In the genomic region with DNA sequence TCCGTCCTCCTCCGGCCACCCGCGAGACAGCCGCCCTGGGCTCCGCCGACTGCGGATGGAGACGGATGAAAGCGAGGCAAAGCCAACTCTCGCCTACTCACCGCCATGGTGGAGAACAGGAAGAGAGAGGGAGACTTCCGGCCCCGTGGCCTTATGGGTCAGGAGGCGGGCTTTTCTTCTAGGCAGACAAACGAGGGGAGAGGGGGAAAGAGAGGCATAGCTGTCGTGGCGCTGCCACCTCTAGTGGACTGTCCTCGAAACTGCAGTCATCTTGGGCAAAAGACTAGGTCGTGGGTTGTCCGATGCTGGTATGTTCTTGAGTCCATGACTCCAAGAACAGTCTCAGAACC, we compare ENCODE assay signal across 8 mouse cellular contexts. TPM values are rescaled to one million over a fixed set of nuclear protein-coding genes. Genes with fewer than 3 reads are reported as not detected.
A peak's percentile ranks its signal among the peaks of the same experiment; 100 is the strongest.
DNase-seq lines count a peak whose midpoint lies in the region; ATAC-seq lines count a peak whose summit lies in the region.

Gene Rpl11 (minus strand): TSS at position 182 of the 350 bp plus-strand sequence.

- peaks cover 13% of the 10 kb centered on the region for H3K4me1 ChIP-seq in hindbrain, embryonic 12.5 days

- 0% methylated on average over 21 of the region's 21 CpGs for WGBS in hindbrain, embryonic 12.5 days

- H3K4me3 ChIP-seq in hindbrain, embryonic 12.5 days = peak within 1 kb of the TSS; percentile 91

- ATAC-seq in hindbrain, embryonic 12.5 days (ENCODE audit: low FRiP score) = peak; percentile 98

- H3K27me3 ChIP-seq in hindbrain, embryonic 12.5 days = no peaks in the 10 kb centered on the region

- peak within 1 kb of the TSS; percentile 92 for H3K27ac ChIP-seq in hindbrain, embryonic 12.5 days

- peak; percentile 96 for DNase-seq in Muller cell, postnatal 12 days (ENCODE audit: inconsistent ontology term)
- peak; percentile 92 for DNase-seq in cerebellum, adult 9-11 months
- DNase-seq in frontal cortex, postnatal 10 days (ENCODE audit: low spot score in 2 of 2) = peak; percentile 87 to 88
- DNase-seq in layer of hippocampus, postnatal 14 days (ENCODE audit: low spot score in 2 of 2) = peak; percentile 88 to 95
- DNase-seq in lung, postnatal 14 days = peak; percentile 90
- peak; percentile 84 for DNase-seq in retina, adult 2 months (ENCODE audit: low read depth, low spot score)
- DNase-seq in thymus, postnatal 36 days = peak; percentile 89 to 91

- H3K9me3 ChIP-seq in hindbrain, embryonic 12.5 days (replicated peaks) = no peaks in the 10 kb centered on the region

- peak within 1 kb of the TSS; percentile 98 for H3K9ac ChIP-seq in hindbrain, embryonic 12.5 days

- H3K4me2 ChIP-seq in hindbrain, embryonic 12.5 days (replicated peaks) = peak within 1 kb of the TSS; percentile 99

- H3K36me3 ChIP-seq in hindbrain, embryonic 12.5 days = peaks cover 33% of the 10 kb centered on the region

RNA-seq across cellular contexts. Expression of gene Rpl11, which starts in this region (rescaled TPM):
- polyA plus RNA-seq in hindbrain, embryonic 12.5 days (2016; fragmentation: Nextera tagmentation; extraction: Ambion mirVana) = 277 and 292 TPM in 2 replicates
- 100 to 1,000 TPM; 254 to 300 TPM for total RNA-seq in layer of hippocampus, postnatal 14 days (2021)

Comparison
In these comparisons a context has a peak if more than half of its experiments do, and no peak if none do; other contexts are left out.
1. Peak in every context shown above with its lines: DNase-seq, ATAC-seq, H3K4me3 ChIP-seq and H3K27ac ChIP-seq.